Mouse (Mus musculus) left cerebral cortex, postnatal 14 days (tissue): ENCODE data around the gene Alas2. TPM values are rescaled to one million over a fixed set of nuclear protein-coding genes. Genes with fewer than 3 reads are reported as not detected.

Experiments used
- DNase-seq, 2 experiments: peaks; one replicate each; pipeline ENCODE4 v3.0.0; 2021 to 2022; ENCODE audit warnings: low spot score in 2 of 2, mixed read lengths in 1 of 2
- intact Hi-C: fragments of 180-260 bp; cut with DNase I; formaldehyde crosslinking; loops from one replicate; pipeline ENCODE4 v1.15.1; 2025
- long read RNA-seq, 2 experiments: library from polyadenylated mRNA; stranded (forward); transcript quantifications; one replicate each; pipeline ENCODE4 v2.0.0; 2021
- total RNA-seq, 2 experiments: library from RNA; stranded (reverse); gene quantifications; 2 replicates each; pipeline ENCODE4 v1.2.3; 2021

The Alas2 gene
- 10 to 100 TPM; 12.7 to 13.4 TPM for total RNA-seq
- long read RNA-seq, experiment 1, transcript Alas2-201 (11 exons, 2,037 nt): major isoform, 18 of 20 reads
- long read RNA-seq, experiment 1, partial matches to known transcripts: 1 of 20 reads
- long read RNA-seq, experiment 1, other reads (novel, unspliced or antisense): 0 of 20 reads
- long read RNA-seq, experiment 2, transcript Alas2-201 (11 exons, 2,037 nt): major isoform, 9 of 12 reads
- long read RNA-seq, experiment 2, partial matches to known transcripts: 0 of 12 reads
- long read RNA-seq, experiment 2, other reads (novel, unspliced or antisense): 2 of 12 reads

DNA sequence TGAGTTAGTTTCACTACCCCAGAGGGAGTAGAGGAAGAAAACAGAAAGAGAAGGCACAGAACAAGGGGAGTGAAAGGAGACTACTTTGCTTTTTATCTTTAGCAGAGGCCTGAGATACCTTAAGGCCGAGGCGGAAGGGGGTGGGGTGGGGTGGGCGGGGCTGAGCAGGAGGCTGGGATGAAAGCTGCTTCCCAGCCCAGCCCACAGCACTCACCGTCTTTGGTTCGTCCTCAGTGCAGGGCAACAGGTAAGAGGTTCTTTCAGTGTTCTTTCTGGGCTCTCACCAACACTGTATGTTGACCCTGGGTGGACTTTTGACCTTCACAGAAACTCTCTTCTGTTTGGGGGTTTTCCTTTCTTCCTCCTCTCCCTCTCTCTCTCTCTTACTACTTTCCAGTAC, at the start of gene Alas2:
Gene Alas2, plus strand, starts transcription at position 137 of the 400 bp plus-strand sequence.
- intact Hi-C loops: no loop called here
- DNase-seq: no peak

DNA sequence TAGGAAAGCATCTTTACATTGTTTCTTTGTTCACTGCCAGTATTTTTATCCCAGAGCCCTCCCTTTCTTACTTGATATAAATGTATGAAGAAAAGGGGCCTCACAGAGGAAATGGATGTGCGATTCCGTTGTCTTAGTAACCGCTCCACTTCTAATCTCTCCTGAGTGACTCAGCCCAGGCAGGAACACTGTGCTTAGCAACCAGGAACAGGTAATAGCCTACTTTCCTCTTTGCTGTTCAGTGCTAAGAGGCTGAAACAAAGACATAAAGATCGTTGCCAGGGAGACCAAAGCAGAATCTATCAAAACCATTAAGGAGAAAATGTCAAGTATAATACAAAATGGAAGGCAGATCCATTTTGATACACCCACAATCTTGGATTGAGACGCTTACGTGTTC, 38.5 kb upstream of the Alas2 start:
- DNase-seq: peak; percentile 22
- intact Hi-C loops: loop anchor here (10.0 kb wide), 1 partner anchor 606 kb away; no protein-coding TSS in a partner anchor

DNA sequence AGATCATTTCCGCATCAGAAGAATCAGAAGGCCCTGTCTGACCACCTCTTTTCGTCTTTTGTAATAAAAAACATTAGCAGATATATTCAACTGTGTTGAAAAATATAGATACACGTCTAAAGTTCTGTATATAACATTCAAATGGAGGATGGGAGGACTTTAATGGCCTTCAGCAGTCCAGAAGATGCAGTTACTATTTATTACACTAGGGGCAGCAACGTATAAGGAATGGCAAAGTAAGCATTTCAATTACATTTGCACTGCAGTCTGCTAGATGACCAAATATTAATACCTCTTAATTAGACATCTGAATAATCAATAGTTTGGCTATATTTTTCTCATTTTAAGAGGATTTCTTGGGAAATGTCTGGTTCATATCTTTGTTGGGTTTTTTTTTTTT, 36.5 kb upstream of the Alas2 start:
- intact Hi-C loops: loop anchor here (5.0 kb wide), 1 partner anchor 147 kb away; the partner anchor contains the start of gene Tro
- DNase-seq: peak; percentile 39 to 72

DNA sequence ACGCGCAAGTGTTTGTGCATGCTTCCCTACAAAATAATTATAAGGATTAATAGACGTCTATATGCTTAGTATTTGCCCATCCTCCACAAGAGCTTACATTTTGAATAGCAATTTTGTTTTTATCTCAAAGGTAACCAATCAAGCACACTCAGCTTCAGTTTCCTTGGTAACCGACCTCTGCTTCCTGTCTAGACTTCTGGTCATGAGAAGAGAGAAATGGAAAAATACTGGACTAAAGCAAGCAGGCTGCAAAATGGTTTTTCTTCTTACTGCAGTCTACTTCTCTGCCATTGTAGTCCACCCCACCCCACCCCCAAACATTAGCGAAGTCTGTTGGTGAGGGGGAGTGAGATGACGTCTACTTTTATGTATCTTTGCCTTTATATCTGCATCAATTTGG, 35.9 kb upstream of the Alas2 start:
- intact Hi-C loops: loop anchor here (5.0 kb wide), 1 partner anchor 146 kb away; the partner anchor contains the start of gene Tro
- DNase-seq: peak in 1 of 2 experiments; percentile 20

DNA sequence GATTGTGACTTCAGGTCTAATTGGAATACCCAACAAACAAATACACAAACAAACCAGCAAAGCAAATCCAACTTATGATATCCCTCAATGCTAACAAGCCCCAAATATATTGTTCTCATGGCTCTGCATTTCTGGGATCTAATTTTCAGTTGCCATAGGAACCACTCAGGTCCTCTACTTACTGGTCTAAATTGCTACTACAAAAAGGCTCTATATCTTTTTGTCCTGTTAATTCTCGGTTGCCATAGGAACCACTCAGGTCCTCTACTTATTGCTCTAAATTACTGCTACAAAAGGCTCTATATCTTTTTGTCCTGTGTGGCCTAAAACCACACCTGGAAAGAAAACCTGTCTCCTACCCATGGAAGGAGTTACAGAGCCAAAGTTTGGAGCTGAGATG, 33.0 kb upstream of the Alas2 start:
- no peak for DNase-seq
- intact Hi-C loops: loop anchor here (5.0 kb wide), 1 partner anchor 143 kb away; the partner anchor contains the start of gene Tro

DNA sequence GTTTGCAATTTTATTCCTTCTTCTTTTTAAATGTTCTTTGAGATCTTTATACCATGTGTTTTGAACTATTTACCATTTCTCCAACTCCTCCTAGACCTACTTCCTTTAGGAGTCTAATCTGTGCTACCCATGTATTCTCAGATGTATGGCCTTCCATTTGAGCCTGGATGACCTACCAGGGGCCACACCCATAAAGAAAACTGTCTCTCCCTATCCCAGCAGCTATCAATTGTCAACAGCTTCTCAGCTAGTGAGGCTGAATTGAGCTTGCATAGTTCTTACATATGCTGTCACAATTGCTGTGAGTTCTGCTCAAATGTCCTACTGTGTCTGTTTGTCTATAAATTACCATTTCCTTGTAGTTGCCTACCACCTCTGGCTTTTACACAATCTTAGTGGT, 31.2 kb upstream of the Alas2 start:
- intact Hi-C loops: no loop called here
- no peak for DNase-seq

DNA sequence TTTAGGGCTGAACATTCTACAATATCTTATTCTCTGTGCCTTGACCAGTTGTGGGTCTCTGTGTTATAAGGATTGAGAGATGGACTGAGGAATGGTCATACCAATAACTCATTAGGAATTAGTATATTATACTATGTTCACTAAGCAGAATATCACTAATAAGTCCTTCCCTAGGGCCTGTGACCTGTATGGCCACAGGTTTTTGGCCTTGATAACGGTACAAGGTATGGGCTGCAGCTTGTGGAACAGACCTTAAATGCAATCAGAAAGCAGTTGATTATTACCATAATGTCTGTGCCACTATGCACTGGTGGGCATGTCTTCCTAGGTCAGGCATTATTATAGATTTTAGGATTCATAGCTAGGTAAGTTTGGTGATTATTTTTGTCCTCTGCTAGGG, 30.7 kb upstream of the Alas2 start:
- intact Hi-C loops: no loop called here

DNA sequence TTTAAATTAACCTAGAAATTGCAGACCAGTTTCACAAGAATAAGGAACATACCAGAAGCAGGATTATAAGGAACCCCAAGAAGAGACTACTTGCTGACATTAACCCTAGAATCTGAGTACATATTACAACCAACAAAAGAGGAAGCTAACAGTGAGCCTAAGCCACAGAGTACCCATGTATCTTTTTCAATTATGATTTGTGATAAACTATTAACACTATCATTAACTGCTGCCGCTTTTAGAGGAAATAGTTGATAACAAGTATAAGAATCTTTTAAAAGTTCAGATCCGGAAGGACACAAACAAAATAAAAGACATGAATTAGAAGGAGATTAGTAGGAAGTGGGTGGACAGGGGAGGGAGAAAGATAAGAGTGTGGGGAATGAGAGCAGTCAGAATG, 7.1 kb upstream of the Alas2 start:
- DNase-seq: no peak
- intact Hi-C loops: no loop called here

More for the DNA sequence above, 30.7 kb upstream of the Alas2 start:
- DNase-seq: no peak

DNA sequence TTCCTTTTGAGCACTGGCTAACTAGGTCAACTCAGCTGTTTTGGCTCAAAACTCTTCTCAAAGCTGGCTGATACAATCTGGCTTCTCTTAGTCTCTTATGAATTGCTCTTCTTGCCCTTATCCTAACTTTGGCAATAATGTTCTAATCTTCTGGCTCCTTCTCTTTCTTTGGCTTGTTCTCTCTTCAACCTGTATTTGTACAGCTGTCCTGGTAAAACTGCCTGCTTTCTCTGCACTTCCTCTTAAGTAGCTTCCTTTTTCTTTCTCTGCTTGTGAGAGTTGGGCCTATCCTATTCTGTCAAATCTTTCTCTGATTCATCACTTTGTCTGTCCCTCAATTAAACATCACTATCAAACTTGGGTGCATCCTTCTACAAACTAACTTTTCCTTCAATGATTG, 5.5 kb upstream of the Alas2 start:
- intact Hi-C loops: no loop called here
- no peak for DNase-seq

DNA sequence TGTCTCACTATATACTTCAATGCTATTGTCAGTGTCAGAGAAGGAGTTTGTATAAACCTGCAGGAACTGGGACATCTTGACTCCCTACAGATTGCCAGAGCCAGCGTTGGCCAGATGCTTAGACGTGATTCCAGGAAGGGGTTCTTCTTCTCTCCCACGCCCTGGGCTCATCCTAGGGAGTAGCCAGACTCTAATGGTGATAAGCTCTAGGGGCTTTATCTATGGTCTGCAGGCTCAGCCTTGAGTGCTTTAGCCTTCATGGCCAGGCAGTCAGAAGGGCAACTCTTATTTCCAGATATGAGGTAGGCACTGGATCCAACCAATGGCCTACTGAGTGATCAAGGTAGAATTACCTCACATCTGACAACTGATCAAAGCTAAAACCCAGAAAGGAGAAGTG, 2.5 kb downstream of the Alas2 start:
- no peak for DNase-seq
- intact Hi-C loops: no loop called here

DNA sequence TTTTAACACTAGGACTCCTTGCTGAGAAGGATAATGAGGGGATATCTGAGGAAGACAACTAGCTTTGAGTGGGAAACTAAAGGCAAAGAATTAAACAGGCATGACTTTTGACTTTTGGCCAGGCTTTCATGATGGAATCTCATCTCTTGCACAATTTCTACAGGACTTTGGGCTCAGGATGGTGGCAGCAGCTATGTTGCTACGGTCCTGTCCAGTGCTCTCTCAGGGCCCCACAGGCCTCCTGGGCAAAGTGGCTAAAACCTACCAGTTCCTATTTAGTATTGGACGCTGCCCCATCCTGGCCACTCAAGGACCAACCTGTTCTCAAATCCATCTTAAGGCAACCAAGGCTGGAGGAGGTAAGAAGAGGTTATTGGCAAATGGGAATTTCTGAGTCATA, 4.8 kb downstream of the Alas2 start:
- no peak for DNase-seq
- intact Hi-C loops: no loop called here

DNA sequence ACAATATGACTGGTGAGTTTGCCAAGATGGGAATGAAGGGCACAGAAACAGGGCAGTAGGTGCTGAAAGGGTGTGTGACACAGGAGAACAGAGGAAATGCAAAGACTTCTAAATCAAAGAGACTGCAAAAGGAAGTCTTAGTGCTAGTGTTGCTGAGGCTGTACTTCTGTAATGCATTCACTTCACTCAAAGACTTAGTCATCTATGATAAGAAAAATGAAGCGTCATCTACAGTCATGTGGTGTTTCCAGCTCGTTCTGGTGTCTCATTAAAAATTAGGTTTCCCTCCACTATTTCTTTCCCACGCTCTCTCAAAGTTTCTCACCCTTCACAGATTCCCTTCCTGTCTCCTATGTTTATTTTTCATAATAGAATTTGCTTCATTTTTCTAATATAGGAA, 6.9 kb downstream of the Alas2 start:
- no peak for DNase-seq
- intact Hi-C loops: no loop called here

DNA sequence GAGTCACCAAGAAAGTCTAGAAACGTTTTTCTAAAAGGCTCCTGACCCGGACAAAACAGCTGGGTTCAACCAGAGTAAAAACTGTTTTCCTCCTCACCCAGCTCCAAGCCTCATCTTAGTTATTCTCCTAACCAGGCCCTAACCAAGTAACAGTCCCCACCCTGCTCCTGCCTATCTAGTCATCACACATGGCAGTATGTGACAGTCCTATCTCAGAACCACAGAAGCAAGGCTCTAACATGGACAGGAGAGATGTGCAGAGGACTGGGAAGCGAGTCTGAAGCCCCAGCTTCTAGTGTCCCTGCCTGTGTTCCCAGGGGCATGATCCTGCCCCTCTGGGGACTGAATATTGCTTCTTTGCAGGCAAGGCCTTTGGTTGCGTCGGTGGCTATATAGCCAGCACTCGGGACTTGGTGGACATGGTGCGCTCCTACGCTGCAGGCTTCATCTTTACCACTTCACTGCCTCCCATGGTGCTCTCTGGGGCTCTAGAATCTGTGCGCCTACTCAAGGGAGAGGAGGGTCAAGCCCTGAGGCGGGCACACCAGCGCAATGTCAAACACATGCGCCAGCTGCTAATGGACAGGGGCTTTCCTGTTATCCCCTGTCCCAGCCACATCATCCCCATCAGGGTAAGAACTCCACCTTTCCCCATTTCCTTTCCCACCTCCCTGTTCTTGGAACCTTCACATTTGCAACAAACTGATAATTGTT, 17.6 kb downstream of the Alas2 start:
- DNase-seq: no peak
- intact Hi-C loops: no loop called here

DNA sequence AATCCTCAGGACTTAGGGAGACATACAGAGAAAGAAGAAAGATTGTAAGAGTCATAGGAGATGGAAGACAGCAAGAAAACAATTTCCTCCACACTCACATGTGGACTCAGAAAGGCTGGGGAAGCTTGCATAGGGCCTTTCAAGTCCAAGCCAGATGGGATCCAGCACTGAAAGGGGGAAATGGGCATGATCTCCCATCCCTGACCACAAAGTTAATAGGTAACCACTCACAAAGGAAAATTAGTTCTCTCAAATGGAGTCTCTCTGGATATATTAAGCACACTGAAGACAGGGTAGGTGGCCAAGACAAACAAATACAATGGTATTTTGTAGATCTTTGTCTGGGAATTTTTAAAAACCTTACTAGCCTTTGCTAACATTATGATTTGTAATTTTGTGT, 34.7 kb downstream of the Alas2 start:
- intact Hi-C loops: no loop called here

DNA sequence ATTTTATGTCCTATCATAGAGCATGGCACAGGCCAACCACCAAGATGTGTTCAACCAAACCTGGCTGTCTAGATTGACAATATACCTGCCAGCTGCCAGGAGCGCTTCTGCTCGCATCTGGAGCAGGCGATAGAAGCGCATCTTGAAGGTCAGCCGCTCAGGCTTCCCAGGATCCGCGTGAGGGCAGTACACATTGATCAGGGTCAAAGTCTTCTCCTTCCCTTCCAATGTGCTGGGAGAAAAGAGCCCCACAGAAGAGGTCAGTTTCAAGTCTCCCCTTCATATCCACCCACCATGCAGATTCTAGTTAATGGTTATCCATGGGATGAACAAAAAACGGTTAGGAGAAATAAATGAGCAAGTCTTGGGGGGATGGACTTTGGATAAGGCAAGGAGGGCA, 37.9 kb downstream of the Alas2 start:
- DNase-seq: no peak
- intact Hi-C loops: no loop called here

More for the DNA sequence above, 34.7 kb downstream of the Alas2 start:
- no peak for DNase-seq

DNA sequence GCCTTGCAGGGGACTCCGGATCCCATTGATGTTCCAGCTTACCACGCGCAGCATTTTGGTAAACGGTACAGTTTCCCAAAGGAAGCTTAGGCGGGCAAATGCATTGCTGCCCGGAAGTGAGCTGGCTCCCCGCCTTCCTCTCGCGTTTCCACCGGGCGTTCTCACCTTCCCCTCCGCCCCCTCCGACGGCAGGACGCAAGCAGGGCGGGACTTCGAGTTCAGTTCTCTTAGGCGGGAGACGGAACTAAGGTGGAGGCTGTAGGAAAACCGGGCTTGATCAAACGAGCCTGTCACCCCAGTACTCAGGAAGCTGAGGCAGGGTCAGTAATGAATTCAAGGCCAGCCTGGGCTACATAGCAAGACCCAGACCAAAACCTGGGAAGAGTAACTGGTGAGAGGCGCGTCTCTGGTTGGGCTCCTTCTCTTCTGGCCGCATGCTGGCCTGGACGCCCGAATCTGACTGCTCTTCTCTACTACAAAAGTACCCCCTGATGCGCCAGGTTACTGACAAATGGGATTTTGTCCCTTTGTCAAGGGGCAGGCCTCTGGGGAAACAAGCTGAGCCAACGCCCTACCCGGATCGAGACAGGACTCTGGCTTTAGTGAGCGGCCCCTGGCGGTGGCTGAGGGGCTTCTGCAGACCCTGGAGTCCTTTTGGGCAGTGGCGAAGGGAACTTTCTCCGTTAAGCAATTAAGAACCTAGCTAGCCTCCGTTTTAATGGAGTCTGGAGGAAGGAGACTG, 41.0 kb downstream of the Alas2 start, which contains the start of gene Pfkfb1:
Gene Pfkfb1, plus strand, starts transcription at position 207 of the 742 bp plus-strand sequence.
- intact Hi-C loops: no loop called here
- DNase-seq: peak; percentile 67 to 70

DNA sequence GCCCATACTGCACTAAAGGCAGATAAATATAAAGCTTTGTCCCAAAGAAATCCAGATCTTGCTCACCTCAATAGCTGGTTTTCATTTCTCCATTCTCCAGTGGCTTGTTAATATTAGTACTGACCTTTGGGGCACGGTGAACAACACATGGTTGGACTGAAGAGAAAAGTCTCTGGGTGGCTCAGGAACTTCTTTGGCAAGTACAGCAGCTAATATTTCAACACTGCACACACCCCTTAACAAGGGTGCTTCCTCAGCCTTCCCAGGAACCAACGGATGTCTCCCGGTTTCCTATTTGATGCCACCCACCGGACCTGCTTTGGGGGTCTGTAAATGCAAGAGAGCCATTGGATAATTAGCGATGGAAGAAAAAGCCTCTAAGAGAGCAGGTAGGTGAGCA, 42.5 kb downstream of the Alas2 start, which contains the start of gene Apex2:
Gene Apex2, minus strand, starts transcription at position 173 of the 400 bp plus-strand sequence.
- DNase-seq: no peak
- intact Hi-C loops: no loop called here

DNA sequence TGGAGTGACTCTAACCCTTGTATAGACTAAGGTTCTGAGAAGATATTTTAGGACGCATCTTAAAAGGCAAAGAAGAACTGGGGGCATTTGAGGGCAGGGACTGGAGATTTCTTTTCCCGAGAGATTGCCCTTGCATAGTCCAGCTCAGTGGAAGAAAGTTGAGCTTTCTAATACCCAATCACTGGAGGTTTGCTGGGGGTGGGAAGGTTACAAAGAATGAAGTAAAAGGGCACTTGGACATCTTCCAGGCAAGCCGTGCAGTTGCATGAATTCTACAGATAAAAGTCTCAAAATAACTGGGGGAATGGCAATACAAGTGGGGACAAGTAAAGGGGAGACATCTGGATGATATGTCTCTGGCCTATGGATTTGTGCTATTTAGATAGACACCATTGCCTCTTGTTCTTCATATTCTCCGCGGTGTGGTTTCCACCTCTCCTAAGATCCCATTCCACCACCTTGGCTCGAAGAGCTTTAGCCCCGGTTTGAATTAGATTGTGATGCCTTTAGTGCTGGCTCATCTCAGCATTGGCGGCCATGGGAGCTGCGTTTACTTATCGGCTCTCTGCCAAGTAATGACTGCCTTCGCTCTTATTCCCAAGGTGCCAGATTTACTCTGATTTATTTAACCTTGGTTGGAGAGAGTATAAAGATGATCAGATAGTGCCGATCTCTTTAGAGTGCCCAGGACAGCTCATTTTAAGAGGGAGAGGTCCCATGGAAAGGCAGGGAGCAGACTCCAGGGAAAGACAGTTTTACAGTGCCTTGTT, 46.3 kb downstream of the Alas2 start:
- no peak for DNase-seq
- intact Hi-C loops: no loop called here

DNA sequence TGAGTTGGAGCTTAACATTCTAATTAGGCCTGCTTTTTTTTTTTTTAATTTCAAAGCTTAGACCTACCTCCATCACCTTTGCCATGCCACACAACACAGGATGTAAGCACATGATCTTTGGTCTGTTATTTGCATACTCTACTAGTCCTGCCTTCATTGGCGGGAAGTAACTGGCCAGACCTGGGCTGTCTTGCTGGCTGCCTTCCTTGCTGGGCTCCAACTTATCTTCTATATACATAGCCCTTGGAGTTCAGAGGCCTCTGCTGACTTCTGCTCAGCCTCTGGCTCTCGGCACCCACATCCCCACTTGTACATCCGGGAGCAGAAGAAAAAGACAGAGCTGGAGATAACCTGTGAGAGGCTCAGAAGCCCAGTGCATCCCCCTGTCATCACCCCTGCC, 47.0 kb downstream of the Alas2 start:
- DNase-seq: no peak
- intact Hi-C loops: no loop called here
